Mouse (Mus musculus): ENCODE data around the gene Nek6. TPM values are rescaled to one million over a fixed set of nuclear protein-coding genes. Genes with fewer than 3 reads are reported as not detected.

Gene Nek6
- polyA plus RNA-seq, 1 experiment from 2014 or later = 87.4 TPM

DNA sequence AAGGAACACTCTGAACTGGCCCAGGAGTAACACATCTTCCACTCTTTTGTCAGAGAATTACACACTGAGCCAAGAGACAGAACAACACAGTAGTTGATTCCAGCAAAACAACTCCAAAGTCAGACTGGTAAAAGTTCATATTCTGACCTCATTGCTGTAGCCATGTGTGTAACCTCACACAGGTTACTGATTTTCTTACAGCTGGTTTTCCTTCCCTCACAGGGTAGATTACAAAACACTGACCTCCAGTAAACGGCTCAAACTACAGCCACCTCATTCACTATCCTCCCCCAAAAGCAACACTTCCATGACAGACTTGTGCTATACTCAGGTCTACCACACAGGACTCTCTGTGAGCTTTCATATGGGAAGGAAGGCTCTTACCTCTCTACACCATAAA, 96.3 kb downstream of the Nek6 start:
- H3K36me3 ChIP-seq = peaks cover 49% of the 10 kb centered on the region
- no peaks in the 10 kb centered on the region for H3K27me3 ChIP-seq (ENCODE audit: low read depth, poor library complexity, severe bottlenecking)
- H3K9me3 ChIP-seq (replicated peaks) = no peaks in the 10 kb centered on the region
- WGBS = 91% methylated on average over 1 of the region's 1 CpGs
- peaks cover 14% of the 10 kb centered on the region; the same call in 1 of the 2 replicates for H3K4me1 ChIP-seq
- H3K4me3 ChIP-seq = no peak overlapping the region
- no peak overlapping the region for H3K27ac ChIP-seq (replicated peaks)
- no peak for DNase-seq (ENCODE audit: low spot score)

DNA sequence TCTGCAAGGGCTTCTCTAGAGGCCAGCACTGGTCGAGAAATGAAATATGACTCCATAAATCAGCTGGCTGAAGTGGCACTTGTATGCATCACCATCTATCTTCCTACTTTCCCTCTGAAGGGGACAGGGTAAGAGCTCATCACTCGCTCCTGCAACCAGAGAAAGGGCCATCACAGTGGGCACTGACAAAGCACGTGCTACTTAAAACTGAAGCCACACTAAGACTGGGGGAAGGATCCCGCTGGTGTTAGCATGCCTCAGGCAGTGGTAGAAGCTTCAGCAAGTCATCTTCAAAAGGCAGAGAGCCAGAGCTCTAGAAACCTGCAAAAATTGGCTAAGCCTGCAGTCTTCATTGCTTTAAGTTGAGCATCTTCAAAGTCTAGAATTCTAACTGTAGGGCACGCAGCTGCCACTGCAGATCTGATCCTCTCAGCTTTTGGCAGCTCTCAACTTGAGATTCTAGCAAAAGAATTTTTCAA, 97.4 kb downstream of the Nek6 start:
- Histone ChIP-seq H3K4me1 (peaks cover 14% of the 10 kb centered on the region; the same call in 1 of the 2 replicates), H3K9me3 (replicated peaks) (no peaks in the 10 kb centered on the region), H3K36me3 (peaks cover 60% of the 10 kb centered on the region), H3K4me3 (no peak overlapping the region), H3K27ac (replicated peaks) (no peak overlapping the region; the same call in 1 of the 2 replicates), H3K27me3 (ENCODE audit: low read depth, poor library complexity, severe bottlenecking) (no peaks in the 10 kb centered on the region)
- no peak for DNase-seq (ENCODE audit: low spot score)
- WGBS = 89% methylated on average over 5 of the region's 5 CpGs

DNA sequence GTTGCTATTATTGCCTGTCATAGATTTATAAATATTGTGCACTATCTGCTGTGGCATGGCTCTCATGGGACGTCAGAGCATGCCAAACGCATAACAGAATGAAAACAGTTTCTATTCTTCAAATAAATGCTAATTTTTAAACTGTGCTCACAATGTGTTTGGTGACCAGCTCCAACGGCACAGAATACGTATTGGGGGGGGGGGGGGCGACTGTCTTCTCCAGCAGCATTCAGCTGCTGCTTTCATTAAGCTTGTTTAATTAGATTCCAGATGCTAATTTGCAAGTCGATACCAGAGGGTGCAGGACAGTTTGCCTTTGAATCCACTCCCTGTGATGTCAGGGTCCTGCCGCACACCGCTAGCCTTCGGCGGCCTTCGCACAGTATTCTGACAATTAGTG, 97.9 kb downstream of the Nek6 start:
- Histone ChIP-seq H3K4me3 (no peak overlapping the region), H3K4me1 (peaks cover 14% of the 10 kb centered on the region; the same call in 1 of the 2 replicates), H3K27ac (replicated peaks) (no peak overlapping the region), H3K27me3 (ENCODE audit: low read depth, poor library complexity, severe bottlenecking) (no peaks in the 10 kb centered on the region), H3K36me3 (peaks cover 60% of the 10 kb centered on the region), H3K9me3 (replicated peaks) (no peaks in the 10 kb centered on the region)
- DNase-seq (ENCODE audit: low spot score) = no peak
- 90% methylated on average over 11 of the region's 11 CpGs for WGBS

DNA sequence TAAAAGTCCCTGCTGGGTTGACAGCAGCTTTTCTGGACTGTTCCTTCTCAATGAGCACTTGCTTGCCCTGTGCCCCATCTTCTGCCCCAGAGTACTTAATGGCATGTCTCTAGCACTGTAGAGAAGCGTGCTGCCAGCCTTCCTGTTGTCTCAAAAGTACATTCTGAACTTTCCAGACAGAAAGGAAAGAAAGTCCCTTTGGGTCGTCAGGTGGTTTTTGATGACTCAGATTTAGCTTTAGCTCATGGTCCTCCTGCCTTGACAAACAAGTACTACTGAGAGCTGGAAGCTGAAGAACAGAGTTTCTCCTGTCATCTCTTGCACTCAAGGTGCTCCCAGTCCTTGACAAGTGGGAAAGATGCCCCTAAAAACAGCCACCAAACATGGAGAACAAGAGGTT, 98.7 kb downstream of the Nek6 start:
- H3K4me3 ChIP-seq = no peak overlapping the region
- peaks cover 60% of the 10 kb centered on the region for H3K36me3 ChIP-seq
- no peaks in the 10 kb centered on the region for H3K27me3 ChIP-seq (ENCODE audit: low read depth, poor library complexity, severe bottlenecking)
- peaks cover 20% of the 10 kb centered on the region for H3K4me1 ChIP-seq
- no peak overlapping the region for H3K27ac ChIP-seq (replicated peaks)
- no peaks in the 10 kb centered on the region for H3K9me3 ChIP-seq (replicated peaks)
- no peak for DNase-seq (ENCODE audit: low spot score)
- 88% methylated on average over 2 of the region's 2 CpGs for WGBS

DNA sequence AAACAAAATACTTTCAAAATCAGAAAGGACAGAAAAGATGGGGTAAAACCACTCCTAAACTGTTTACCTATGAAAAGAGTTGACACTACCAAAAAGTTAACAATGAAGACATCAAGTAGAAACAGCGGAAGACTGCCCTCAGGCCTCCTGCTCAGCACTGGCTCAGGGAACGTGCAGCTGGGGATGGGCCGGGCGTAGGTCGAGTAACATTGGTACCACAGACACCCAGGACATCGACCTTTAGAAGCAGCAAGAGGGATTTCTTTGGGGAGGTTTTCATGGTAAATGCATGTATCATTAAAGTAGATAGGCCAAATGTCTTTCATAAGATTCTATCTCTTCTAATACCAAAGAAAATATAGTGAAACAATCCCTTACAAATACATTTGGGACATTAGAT, 101.2 kb downstream of the Nek6 start:
- peaks cover 41% of the 10 kb centered on the region for H3K4me1 ChIP-seq
- no peaks in the 10 kb centered on the region for H3K9me3 ChIP-seq (replicated peaks)
- DNase-seq (ENCODE audit: low spot score) = no peak
- no peak overlapping the region for H3K4me3 ChIP-seq
- H3K27me3 ChIP-seq (ENCODE audit: low read depth, poor library complexity, severe bottlenecking) = no peaks in the 10 kb centered on the region
- 89% methylated on average over 6 of the region's 6 CpGs for WGBS
- peaks cover 57% of the 10 kb centered on the region for H3K36me3 ChIP-seq
- H3K27ac ChIP-seq (replicated peaks) = no peak overlapping the region

DNA sequence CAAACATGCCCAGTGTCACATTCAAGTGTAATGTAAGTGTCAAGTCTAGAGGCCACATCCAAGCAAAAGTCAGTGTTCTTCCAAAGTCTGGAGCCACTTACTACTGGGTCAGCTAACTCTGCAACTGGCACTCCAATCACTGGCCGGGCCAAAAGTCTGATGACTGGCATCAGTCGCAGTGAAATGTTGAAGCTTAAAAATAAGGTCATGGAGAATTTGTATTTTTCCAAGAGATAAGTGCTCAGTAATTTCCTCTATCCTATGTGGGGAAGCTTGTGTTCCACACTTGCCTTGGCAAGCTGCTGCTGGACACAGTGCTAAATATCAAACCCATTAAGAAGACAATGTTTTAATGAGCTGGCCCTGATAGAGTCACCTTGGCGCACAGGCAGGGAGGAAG, 102.1 kb downstream of the Nek6 start:
- H3K4me3 ChIP-seq = no peak overlapping the region
- no peak overlapping the region for H3K27ac ChIP-seq (replicated peaks)
- no peak for DNase-seq (ENCODE audit: low spot score)
- peaks cover 58% of the 10 kb centered on the region for H3K36me3 ChIP-seq
- H3K27me3 ChIP-seq (ENCODE audit: low read depth, poor library complexity, severe bottlenecking) = no peaks in the 10 kb centered on the region
- H3K4me1 ChIP-seq = peaks cover 46% of the 10 kb centered on the region
- no peaks in the 10 kb centered on the region for H3K9me3 ChIP-seq (replicated peaks)
- WGBS = 93% methylated on average over 3 of the region's 3 CpGs

DNA sequence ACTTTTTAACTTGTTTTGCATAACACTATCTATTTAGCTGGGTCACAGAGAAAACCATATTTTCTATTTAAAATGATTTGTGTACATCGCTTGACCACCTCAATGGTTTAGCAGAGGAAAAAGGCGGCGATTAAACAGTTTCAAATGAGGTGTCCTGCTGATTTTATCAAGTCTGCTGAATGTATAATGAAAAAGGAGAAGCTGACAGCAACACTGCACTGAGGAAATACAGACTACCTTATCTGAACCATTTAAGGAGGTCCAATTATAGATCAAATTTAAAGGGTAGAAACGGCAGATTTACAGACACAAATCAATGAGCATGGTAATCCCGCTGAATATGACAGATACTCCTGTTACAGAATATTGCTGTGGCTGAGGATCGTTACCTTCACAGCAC, 103.0 kb downstream of the Nek6 start:
- no peak for DNase-seq (ENCODE audit: low spot score)
- Histone ChIP-seq H3K36me3 (peaks cover 58% of the 10 kb centered on the region), H3K27ac (replicated peaks) (no peak overlapping the region), H3K4me1 (peaks cover 39% of the 10 kb centered on the region), H3K4me3 (no peak overlapping the region), H3K9me3 (replicated peaks) (no peaks in the 10 kb centered on the region), H3K27me3 (ENCODE audit: low read depth, poor library complexity, severe bottlenecking) (no peaks in the 10 kb centered on the region)
- 91% methylated on average over 6 of the region's 6 CpGs for WGBS

DNA sequence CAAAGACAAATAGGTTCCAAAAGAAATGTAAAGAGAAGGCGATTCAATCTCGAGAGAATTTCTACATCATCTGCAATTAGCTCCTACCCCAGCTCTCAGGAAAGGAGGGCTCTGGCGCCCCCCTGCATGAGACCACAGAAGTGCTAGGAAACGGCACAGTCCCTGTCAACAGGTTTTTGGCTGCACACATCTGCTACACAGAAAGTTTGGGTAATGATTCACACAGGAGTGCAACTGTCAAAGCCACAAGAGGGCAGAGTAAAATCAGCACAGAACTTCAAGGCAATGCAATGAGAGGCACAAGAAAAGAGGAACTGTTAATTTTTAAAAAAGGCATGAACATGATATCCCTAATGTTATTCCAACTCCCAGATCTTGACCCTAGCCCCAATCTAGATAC, 104.6 kb downstream of the Nek6 start:
- DNase-seq (ENCODE audit: low spot score) = no peak
- WGBS = 62% methylated on average over 4 of the region's 4 CpGs
- Histone ChIP-seq H3K27me3 (ENCODE audit: low read depth, poor library complexity, severe bottlenecking) (no peaks in the 10 kb centered on the region), H3K9me3 (replicated peaks) (no peaks in the 10 kb centered on the region), H3K36me3 (peaks cover 55% of the 10 kb centered on the region), H3K27ac (replicated peaks) (no peak overlapping the region), H3K4me3 (no peak overlapping the region), H3K4me1 (peaks cover 34% of the 10 kb centered on the region)

DNA sequence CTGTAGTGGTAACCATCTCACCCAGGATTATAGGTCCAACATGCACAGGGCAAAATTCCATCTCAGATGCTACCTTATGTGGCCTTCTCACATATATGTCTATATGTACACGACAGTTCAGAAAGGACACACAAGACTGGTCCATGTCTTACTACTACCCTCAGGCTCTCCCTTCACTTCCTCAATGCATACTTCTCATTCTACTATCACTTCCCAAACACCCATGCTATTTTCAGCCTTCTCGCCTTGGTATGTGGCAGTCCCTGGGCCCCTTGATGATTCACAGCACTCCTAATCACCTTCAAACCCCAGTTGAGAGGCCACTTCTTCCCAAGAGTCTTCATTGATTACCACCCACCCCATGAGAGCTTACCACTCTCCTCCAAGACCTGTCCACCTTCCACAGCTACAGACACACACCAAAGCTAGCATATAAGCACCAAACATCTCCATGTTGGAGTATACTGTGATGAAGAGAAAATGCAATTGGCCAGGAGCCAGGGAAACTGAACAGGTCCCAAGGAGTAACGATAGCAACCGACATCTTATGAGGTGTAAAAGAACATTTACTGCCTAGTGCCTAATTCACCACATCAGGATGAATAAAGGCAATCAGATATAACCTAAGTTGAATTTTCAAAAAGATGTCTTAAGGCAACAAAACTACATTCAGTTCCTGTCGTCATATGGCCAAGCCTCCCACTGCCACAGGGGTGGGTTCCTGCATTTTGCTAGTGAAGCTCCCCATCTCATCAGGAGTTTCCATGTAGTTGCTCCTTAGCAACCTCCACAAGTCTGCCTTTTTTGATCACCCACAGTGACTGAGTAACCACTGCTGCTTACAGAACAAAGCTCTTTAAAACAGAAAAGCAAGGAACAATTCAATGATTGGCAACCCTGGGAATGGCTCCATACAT, 105.8 kb downstream of the Nek6 start:
- Histone ChIP-seq H3K27ac (replicated peaks) (no peak overlapping the region), H3K27me3 (ENCODE audit: low read depth, poor library complexity, severe bottlenecking) (no peaks in the 10 kb centered on the region), H3K4me1 (peaks cover 45% of the 10 kb centered on the region), H3K4me3 (no peak overlapping the region), H3K9me3 (replicated peaks) (no peaks in the 10 kb centered on the region), H3K36me3 (peaks cover 60% of the 10 kb centered on the region)
- no peak for DNase-seq (ENCODE audit: low spot score)
- WGBS = 96% methylated on average over 5 of the region's 5 CpGs

DNA sequence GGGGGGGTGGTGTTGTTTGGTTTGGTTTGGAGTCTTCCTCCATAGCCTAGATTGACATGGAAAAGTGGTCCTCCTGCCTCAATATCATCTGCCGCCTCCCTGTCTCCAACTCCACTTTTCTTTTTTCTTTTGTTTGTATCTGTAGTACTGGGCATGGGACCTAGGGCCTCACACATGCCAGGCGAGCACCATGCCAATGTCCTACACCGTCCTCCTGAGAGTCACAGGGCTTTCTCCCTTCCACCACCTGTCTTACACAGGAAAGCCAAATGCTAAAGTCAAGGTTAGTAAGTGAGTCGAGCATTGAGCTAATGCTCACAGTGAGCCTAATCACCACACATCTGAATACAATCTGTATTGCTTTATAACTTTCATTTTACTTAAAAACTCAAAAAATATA, 108.3 kb downstream of the Nek6 start:
- WGBS = 95% methylated on average over 4 of the region's 4 CpGs
- Histone ChIP-seq H3K27me3 (ENCODE audit: low read depth, poor library complexity, severe bottlenecking) (no peaks in the 10 kb centered on the region), H3K36me3 (peaks cover 52% of the 10 kb centered on the region), H3K27ac (replicated peaks) (no peak overlapping the region), H3K4me3 (no peak overlapping the region), H3K9me3 (replicated peaks) (no peaks in the 10 kb centered on the region), H3K4me1 (peaks cover 48% of the 10 kb centered on the region)
- DNase-seq (ENCODE audit: low spot score) = no peak

DNA sequence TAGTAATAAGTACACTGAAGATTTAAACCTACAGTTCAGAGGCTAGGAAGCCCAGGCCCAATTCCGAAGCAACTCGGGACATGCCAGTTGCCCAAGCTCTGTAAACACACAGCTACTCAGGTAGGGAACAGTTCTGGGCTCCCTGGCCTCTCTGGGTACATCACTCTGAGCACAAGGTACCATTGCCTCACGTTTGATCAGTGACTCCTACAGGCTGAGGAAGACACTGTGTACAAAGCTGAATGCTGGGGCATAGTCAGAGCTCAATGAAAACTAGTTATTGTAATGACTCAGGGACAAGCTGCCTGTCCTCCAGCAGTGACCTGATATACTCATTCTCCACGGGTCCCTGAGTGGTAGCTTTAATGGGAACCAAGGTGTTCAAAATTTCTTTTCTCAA, 109.6 kb downstream of the Nek6 start:
- Histone ChIP-seq H3K4me3 (no peak overlapping the region), H3K27ac (replicated peaks) (peak overlapping the region; percentile 67; the same call in 1 of the 2 replicates), H3K36me3 (peaks cover 65% of the 10 kb centered on the region), H3K27me3 (ENCODE audit: low read depth, poor library complexity, severe bottlenecking) (no peaks in the 10 kb centered on the region), H3K9me3 (replicated peaks) (no peaks in the 10 kb centered on the region), H3K4me1 (peaks cover 35% of the 10 kb centered on the region)
- 91% methylated on average over 4 of the region's 4 CpGs for WGBS
- no peak for DNase-seq (ENCODE audit: low spot score)

DNA sequence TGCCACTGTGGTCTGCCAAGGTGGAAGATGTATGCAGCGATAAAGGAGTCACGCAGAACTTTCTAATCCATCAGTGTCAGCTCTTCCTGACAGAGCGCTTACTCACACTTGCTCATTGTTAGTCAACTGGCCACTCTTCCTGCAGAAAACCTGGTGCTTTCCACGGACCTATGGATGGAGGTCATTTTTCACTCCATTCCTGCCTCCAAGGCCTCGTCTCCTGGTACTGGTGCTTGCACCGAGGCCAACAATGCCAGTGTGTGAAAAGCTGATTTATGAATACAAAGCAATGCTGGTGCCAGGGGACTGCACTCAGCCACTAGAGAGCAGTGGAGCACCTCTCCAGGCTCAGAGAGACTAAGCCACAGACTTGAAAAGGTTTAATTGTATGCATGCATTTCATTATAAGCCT, 110.2 kb downstream of the Nek6 start:
- 72% methylated on average over 6 of the region's 6 CpGs for WGBS
- Histone ChIP-seq H3K4me3 (no peak overlapping the region), H3K27ac (replicated peaks) (peak overlapping the region; percentile 67; the same call in 1 of the 2 replicates), H3K36me3 (peaks cover 70% of the 10 kb centered on the region), H3K4me1 (peaks cover 30% of the 10 kb centered on the region), H3K27me3 (ENCODE audit: low read depth, poor library complexity, severe bottlenecking) (no peaks in the 10 kb centered on the region), H3K9me3 (replicated peaks) (no peaks in the 10 kb centered on the region)
- DNase-seq (ENCODE audit: low spot score) = peak; percentile 53

DNA sequence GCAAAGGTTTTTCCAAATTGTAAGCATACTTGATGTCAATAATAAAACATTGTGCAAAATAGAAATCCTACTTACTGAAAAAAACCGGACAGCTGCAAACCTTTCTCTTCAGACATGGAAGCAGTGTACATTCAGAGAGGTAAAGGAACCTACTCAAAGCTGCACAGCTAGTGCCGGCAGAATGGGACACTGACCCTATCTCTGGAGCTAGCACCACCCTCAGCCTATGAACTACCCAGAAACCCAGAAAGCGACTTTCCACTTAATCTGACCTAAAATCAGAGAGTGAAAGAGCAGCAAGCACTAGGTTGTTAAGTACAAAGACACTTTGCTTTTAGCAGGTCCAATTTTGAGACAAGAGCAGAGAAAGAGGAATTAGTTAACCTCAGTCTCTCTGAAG, 112.0 kb downstream of the Nek6 start:
- no peak for DNase-seq (ENCODE audit: low spot score)
- H3K4me1 ChIP-seq = peaks cover 19% of the 10 kb centered on the region
- H3K4me3 ChIP-seq = no peak overlapping the region
- H3K9me3 ChIP-seq (replicated peaks) = no peaks in the 10 kb centered on the region
- peaks cover 73% of the 10 kb centered on the region for H3K36me3 ChIP-seq
- H3K27ac ChIP-seq (replicated peaks) = no peak overlapping the region
- 87% methylated on average over 3 of the region's 3 CpGs for WGBS
- no peaks in the 10 kb centered on the region for H3K27me3 ChIP-seq (ENCODE audit: low read depth, poor library complexity, severe bottlenecking)

All from midbrain, embryonic 10.5 days (tissue).